Mouse (Mus musculus) adrenal gland, postnatal 10 days (tissue): ENCODE results near the gene Rfx8. TPM values are rescaled to one million over a fixed set of nuclear protein-coding genes. Genes with fewer than 3 reads are reported as not detected.
A peak's percentile ranks its signal among the peaks of the same experiment; 100 is the strongest.

ENCODE experiments used
- DNase-seq: peaks from one replicate; pipeline ENCODE4 v3.0.0; 2021; ENCODE audit warnings: mixed read lengths
- long read RNA-seq, 2 experiments: library from polyadenylated mRNA; stranded (forward); transcript quantifications; one replicate each; pipeline ENCODE4 v2.0.0; 2021
- total RNA-seq, 2 experiments: library from RNA; stranded (reverse); gene quantifications; 2 replicates each; pipeline ENCODE4 v1.2.3; 2021

Gene Rfx8
- under 1 TPM; 0.21 to 0.48 TPM for total RNA-seq
- long read RNA-seq, experiment 1: 0 reads
- long read RNA-seq, experiment 2, partial matches to known transcripts: 1 of 2 reads
- long read RNA-seq, experiment 2, other reads (novel, unspliced or antisense): 1 of 2 reads

DNA sequence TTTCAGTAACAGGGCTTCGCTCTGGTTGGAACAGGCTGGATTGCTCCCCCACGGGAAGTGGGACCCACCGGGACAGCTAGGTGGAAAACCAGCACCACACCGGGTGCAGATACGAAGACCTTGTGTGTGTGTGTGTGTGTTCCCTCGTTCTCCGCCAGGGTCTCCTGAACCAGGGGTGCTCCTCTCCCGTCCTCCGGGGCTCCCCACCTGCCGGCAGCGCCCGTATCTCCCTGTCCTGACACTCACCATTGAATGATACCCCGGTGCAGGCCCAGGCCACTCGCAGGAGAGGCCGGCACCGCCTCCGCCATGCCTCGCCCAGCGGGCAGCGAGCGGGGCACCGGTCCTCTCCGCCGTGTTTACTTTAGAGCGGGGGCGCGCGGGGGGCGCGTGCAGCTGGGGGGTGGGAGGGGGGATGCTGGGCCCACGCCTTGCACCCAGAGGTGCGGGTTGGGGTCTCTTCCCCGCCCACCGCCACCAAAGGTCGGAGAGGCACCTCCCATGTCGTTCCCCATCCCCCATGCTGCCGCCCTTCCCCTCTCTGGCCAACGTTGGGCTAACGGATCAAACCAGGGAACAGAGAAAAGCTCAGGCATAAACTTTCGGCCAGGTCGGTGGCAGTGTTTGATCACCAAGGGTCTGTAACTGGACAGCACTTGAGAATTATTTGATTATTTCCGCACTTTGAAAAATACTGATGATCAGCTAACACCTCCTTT lies at the start of gene Rfx8:
TSS of gene Rfx8 (minus strand) at position 366 of the 719 bp plus-strand sequence.
- peak; percentile 45 for DNase-seq

DNA sequence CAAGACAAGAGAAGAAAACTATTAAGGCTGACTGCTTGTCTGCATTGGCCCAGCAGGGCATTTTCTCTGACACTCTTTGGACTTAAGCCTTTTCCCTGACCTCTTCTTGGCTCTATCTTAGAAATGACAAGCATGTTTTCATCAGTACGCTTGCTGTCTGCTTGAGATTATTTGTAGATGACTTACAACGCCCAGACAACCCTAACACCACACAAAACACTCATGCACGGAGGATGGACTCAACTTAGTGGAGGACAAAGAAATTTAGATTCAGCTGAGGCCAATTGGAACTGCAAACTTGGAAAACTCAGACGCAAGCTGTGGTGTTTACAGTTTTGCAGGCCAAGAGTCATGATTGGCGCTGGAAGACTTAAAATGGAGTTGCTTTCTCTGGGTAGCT lies 49.6 kb upstream of the Rfx8 start:
- DNase-seq: no peak

DNA sequence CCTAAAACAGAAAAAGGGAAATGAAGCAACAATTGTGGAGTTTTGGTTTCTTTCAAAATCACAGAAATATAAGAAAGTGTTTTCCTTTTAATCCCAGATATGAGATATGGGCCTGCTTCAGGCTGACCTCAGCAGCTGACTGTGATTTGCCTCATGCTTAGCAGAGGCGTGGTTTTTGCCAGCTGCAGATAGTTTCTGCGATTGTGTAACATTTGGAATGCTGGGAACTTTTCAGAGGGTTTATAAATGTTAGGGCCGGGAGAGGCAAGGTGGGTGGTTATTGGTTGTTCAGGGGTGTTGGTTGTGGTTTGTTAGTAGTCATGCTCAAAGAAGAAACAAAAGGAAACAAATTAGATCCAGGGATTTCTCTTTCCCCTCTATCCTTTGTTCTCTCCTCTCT lies 47.2 kb upstream of the Rfx8 start:
- DNase-seq: no peak

DNA sequence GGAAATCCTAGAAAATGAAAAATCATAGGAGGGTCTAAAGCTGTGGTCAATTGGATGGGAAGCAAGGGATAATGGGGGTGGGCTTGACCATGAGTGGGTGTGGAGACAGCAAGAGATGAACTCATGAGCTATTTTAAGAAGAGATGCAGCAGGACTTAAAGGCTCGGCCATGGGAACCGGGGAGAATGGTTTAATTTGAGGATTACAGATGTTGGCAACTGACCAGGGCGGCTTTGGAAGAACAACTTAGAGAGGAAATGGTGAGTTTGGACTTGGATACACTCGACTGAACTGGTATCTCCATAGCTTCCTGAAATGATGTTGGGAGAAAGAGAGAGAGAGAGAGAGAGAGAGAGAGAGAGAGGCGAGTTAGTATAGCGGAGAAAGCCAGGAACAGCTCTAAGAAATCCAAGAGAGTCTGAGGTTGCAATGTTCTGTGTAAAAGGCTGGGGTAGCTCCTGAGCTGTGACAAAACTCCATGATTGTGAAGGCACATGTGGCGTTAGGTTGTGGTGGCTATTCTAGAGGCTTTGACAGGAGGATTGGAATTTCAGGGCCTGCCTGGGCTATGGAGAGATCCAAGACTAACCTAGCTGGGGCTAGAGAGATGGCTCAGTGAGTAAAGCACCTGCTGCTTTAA lies 45.2 kb upstream of the Rfx8 start:
- no peak for DNase-seq

DNA sequence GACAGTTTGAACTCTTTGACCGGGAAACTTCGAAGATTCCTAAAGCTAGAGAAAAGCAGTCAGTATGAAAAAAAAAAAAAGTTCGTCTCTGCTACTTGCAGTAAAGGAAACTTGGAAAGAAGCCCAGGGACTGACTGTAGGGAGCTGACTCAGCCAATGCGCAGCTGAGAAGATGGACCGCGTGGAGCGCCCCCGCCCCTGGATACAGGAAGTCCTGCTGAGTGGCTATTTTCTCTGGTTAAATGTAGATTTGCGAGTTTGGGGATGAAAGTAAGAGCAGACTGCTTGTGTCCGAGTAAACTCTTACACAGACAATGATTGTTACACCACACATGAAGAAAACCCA lies 41.2 kb upstream of the Rfx8 start:
- peak; percentile 87 for DNase-seq

DNA sequence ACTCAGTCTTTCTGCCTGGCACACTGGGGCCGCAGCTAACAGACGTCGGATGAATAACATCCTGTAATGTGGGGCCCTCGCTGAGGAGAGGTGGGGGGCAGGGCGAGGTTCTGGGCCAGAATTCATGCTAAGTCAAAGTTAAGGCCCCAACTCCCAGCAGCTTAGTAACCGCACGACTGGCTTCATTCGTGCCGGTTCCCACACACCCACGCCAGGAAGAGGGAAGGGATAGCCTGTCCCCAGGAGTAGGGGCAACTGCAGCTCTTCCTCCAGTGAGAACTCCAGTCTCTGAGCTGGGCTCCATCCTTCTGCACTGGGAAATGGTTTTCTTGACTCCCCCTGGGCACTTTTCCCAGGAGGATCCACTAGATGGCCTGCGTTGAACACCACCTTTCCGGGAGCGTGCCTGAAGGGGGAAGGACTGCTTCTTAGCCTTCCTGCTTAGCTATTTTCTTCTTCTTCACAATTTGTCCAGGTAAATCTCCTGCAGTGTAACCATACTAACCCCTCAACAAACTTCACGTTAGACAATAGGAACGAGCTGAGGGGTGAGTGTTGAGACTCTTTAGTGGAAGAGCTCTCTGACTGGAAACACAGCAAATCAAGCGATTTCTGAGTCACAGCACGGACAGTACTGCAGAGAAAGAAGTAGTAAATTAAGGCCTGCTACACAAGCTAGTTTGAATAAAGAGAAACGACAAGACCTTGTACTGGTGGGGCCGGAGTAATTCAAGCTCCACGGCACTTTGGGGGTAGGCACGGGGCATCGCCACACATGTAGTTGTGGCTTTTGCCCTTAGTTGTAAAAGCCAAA lies 40.6 kb upstream of the Rfx8 start:
- peak; percentile 75 for DNase-seq

DNA sequence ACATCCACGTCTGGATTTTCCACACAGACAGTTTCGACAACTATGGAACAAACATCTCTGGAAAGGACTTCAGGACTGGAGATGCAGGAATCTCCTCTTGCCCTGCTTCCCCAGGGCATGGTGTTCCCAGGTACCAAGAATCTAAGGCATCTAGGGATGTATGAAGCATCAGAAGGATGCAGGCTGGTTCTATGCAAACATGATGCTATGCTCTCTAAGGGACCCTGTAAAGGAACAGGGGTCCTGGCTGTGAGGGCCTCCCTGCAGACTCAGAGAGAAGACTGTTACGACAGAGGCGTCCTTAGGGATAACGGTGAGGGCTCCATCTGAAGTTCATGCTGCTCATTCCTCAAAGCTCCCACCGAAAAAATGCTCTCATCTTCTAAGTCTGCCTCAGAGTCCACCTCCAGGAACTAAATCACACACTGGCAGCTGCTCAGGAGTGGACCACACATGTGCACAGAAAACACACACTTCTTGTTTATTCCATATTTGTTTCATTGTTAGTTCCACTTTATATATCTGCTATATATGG lies 39.5 kb upstream of the Rfx8 start:
- no peak for DNase-seq

DNA sequence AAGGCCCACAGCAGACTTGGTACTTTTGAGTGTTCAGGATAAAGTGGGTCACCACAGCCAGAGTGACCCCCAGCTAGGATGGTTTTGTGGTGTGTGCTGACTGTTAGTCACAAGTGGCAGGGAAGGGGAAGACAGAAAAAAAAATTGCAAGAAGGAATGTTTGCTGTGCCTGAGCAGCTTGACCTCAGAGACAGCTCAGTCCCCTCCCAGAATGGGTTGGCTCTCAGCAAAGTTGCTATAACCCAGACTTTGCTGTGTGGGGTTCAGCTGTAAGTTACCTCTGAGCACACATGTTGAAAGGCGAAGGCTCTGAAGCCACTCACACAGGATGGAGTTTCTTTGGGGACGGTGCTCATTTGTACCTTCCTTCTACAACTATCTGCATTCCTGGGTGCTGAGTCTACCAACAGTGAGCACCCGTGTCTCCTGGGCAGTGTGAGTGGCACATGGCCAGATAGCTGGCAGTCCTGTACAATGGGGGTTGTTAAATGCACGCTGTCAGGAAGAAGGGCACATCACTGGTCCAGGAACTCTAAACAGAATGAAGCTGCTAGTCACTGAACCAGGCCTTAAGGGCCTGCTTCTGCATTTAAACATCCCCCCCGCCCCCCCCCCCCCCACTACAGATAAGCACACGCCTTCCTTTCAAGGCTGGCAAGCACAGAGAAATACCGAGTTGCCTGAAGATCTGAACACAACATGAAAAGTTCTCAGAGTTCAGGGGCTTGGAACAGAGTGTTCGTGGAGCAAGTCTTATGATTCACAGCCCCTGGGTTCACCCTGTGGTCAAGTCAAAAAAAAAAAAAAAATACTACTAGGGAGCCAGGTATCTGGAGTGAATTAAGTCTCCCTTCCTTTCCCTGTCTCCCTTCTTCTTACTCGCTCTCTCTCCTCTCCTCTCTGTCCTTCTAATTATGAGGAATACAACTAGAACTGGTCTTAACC lies 38.7 kb upstream of the Rfx8 start:
- peak; percentile 73 for DNase-seq

DNA sequence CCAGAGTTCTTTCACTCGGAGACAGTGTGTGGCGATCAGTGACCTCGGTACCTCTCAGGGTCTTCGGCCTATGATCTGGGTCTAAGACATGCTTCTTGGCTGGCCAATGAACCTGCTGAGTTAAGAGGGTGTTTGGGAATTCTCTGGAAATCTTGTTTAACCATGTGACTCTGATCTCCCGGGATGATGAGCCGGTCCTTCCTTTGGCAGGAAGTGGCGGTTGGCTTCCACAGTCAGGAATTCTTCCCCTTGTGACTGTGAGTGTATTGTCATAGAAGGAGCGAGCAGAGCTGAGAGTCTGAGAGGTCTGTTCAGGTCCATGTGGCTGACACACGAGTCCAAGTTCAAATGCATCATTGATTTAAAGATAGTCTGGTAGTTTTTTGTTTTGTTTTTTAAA lies 37.4 kb upstream of the Rfx8 start:
- no peak for DNase-seq

DNA sequence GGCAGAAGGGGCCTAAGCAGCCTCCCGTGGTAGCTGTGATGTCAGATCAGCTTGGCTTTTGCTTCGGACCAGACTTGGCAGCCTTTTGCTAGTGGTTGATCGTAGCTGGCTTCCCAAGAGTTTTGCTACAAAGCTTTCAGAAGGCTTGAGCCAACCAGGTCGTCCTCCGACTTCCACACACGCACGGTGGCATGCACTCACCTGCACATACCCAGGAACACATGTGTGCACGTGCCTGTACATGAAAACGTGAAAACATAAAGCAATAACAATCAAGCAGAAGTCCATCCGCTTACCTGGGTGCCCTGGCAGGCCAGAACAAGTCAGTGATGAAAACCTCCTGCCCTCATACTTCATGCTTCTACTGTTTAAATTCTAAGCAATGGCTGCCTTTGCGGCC lies 36.2 kb upstream of the Rfx8 start:
- no peak for DNase-seq

DNA sequence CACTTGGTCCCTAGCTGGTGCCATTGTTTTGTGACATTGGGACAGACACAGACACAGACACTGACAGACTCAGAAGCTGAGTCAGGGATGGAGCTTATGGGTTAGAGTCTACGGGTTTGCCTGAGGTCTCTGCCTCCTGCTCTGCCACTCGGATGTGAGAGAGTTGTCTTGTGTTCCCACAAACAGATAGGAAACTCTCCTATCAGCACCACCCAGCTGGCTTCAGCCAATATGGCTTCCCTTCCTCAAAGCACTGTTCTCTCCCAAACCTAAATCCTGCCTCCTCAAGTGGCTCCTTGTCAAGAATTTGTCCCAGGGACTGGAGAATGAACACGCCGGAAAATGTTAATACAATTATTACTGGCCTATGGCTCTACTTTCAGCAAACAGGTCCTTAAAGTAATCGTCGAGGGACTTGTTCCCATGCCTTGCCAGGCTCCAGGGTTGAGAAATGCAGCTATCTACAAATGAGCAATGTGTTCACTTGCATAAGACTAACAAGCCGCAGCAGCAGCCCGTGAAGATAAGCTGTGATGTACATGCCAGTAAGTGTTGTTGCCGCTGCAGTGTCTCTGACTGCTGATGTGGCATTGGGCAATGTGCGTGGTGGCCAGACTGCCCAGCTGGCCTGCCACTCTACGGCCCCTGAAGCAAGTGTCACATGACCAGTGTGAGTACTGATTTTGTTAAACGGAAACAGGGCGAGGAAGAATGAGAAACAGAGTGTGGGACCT lies 33.6 kb upstream of the Rfx8 start:
- peak; percentile 44 for DNase-seq

DNA sequence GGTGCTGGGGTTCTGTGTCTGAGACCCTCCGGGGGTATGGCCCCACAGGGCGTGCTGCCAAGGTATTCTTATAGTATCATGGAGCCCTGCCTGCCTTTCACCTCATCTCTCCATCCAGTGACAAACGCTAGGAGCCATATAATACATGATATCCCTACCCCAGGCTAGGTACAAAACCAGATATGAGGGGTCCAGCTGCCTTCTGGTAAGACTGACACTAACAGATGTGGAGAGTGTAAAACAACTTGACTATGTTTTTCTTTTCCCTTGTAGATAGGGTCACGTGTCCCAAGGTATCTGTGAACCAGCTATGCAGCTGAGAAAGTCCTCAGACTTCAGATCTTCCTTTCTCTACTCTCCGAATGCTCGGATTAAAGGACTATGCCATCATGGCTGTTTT lies 30.7 kb upstream of the Rfx8 start:
- no peak for DNase-seq

DNA sequence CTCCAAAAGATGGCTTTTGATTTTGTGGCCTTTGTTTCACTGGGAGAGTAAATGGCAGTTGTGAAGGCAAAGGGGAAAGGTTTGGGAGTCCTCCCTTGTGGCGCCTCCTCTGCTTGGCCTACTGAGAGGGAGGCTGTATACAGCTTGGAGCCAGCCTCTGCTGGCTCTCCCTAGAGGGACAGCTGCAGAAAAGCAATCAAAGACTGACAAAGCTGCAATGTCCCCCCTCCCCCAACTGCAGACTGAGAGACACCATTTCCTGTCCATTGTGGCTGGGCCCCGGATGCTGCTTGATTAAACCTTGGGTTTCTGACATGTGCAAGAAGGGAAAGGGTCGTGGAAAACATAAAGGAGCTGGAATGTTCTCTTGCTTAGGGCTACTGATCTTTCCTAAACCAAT lies 28.9 kb upstream of the Rfx8 start:
- no peak for DNase-seq

DNA sequence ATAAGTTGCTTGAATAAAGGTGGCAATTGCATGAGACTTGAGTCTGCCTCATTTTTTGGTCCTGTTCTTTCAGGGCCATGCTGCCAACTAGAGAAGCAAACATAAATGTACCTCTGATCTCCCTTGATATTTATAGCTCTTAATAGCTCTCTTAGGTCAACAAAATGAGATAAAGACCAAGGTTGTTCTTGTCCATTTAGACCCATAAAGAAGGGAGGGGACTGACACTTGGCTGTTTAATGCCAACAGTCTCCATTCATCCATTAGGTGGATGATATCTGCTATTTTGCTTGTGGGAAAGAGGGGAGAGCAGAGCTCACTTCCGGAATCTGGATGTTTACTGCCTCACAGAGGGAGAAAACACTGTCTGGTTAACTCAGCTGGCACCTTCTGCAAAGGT lies 28.4 kb upstream of the Rfx8 start:
- no peak for DNase-seq

DNA sequence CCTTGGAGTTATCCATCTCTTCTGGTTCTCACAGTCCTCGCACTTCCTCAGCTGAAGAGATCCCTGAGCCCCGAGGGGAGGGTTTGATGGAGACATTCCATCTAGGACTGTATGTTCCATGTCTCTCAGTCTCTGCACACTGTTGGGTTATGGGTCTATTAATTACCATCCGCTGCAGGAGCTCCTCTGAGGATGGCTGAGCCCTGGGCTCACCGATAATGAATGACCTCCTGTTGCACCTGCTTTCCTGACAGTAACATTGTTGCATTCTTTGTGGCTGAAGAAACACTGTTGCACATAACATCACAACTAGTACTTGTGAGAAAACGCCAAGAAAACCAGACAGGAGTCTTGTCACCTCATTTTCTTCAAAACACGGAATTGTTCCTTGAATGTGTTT lies 27.9 kb upstream of the Rfx8 start:
- DNase-seq: no peak

DNA sequence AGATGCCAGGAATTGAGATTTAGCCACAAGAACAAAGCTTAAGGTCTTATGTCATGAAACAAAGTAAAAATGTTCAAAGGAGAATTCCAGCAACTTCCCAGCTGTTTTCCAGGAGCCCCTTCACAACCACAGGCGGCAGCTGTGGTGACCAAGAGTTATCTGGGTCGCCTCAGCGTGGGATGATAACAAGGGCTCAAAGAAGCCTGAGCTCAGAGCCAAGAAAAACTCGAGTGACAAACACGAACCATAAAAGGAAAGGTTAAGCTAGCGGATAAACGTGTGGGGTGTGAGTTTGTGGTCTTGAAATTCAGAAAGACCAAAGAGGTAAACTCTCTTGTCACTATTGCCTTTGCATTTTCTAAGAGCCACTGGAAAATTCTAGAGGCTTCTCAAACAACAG lies 25.7 kb upstream of the Rfx8 start:
- DNase-seq: no peak

DNA sequence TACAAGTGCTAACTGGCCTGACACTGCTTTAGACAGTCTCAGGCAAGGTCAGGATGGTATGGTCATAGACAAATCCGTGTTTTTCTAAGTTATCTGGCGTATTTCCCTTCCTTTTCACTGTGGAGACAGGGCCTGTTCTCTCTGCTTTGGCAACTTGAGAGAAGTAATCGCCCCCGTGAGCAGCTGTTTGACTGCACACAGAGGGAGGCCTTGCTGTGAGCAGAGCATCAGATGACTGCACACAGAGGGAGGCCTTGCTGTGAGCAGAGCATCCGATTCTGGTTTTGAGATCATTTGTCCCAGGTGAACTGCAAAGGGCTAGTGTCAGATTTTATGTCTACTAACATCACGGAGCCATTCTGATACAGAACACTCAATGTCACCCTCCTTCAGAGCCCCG lies 20.2 kb upstream of the Rfx8 start:
- no peak for DNase-seq

DNA sequence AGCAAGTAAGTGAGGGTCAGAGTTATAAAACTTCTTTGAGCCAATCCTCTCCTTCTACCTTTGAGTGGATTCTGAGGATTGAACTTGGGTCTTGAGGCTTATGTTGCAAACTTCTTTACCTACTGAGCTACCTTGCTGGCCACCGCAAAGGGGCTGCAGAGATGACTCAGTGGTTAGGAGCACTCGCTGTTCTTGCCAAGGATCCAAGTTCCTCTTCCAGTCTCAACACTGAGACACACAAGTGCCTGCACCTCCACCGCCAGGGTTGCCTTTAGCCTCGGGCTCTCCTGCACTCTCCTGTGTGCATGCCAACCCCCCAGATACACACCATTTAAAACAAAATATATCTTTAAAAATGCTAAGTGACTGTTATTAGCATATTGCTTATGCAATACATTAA lies 19.2 kb upstream of the Rfx8 start:
- no peak for DNase-seq

DNA sequence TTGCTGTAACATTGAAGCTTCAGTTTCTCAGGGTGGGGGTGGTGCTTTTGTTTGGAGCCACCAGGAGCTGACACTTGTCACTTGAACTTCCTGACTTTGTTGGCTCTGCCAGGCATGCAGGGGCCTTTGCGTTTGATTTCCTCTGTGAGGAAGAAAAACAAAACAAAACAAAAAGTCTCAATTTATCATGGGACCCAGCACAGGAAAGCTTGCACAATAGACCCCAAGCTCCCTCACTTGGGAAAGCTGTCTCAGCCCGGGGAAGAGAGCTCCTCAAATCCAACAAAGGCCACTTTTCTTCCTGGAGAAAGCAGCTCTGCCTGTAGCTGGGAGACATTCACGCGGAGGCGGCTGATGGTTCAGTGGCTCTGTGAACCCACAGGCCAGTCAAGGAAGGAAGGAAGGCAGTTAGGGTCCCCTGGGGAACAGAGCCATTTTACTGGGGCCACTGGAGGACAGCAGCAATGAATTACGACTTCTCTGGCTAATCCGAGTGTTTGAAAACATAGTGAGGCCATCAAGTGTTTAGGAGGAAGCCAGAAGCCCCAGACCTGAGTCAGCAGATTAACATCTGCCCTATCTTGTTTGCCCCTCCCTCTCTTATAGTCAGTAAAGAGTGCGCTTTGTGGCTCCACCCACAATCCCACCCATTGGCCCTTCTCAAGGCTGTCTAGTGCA lies 15.3 kb upstream of the Rfx8 start:
- DNase-seq: peak; percentile 55

DNA sequence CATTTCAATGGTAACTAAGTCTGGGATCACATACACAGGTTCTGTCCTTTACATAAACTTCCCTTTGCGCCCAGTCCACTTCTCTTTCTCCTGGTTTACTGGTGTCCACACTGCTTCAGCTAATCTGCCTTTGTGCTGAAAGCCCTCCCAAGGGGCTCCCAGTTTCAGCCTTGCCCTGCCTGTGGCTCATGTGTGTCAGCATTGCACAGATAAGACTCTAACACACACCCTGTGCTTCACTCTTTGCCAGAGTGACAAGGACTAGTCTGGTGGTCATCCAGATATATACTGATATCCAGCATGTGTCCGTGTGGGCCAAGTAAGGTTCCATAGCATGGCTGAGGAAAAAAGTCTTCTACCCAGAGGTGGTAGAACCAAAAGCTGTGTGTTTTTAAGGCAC lies 14.7 kb upstream of the Rfx8 start:
- no peak for DNase-seq

DNA sequence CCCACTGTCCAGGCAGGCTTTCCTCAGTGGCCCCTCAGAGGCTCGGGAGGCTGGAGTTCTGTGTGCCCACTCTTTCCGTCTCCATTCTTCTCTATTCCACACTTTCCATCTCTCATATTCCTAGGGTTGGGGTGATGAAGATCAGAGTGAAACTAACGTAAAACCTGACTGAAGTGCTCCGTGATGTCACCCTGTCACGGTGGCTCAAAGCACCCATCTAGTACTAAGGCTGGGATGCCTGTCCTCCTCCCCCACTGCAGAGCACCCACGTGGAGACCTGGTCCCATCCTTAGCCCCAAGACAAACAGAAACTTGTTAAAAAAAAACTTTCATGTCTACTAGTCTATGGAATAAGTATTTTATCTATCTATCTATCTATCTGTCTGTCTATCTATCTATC lies 14.1 kb upstream of the Rfx8 start:
- DNase-seq: no peak
